Comparison of ENCODE assay signal across 13 mouse cellular contexts in the genomic region with DNA sequence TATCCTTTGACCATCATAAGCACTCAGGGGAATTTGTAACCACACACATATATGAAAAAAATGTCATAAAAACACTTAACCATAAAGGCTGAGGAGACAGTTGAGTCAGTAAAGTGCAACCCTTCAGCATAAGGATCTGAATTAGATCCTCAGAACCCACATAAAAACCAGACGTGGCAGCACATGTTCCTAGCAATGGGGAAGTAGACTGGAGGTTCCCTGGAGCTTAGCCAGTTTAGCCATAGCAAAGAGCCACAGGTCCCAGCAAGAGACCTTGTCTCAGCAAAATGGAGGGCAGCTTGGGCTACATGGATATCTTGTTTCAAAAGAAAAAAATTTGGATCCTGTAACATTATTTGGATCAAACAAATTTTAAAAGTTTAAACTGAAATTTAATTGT.
"Had no signal": no experiment of that assay in that cellular context is flagged by ENCODE, and none has a peak within 500 bp of the region (broad histone marks: within the 10 kb centered on the region; RNA-seq: fewer than 3 reads in every experiment).

No protein-coding gene starts in this region.

- H3K9ac ChIP-seq: limb, embryonic 15.5 days; liver, embryonic 12.5 days; lung, embryonic 14.5 days; neural tube, embryonic 12.5 days had no signal

- ATAC-seq: liver, embryonic 12.5 days had no signal

- H3K27me3 ChIP-seq: limb, embryonic 15.5 days; liver, embryonic 12.5 days; neural tube, embryonic 12.5 days had no signal

- H3K9me3 ChIP-seq: limb, embryonic 15.5 days had no signal

- H3K27ac ChIP-seq: limb, embryonic 15.5 days; liver, embryonic 12.5 days; midbrain, embryonic 10.5 days; neural tube, embryonic 12.5 days had no signal

- DNase-seq: kidney, postnatal 36 days; layer of hippocampus, adult 9-11 months; layer of hippocampus, postnatal 36 days; lung, embryonic 14.5 days; lung, postnatal 10 days; midbrain, embryonic 14.5 days; spleen, adult 18-20 months; thymus, adult 18-20 months; thymus, postnatal 14 days had no signal

- H3K4me1 ChIP-seq: limb, embryonic 15.5 days; liver, embryonic 12.5 days; midbrain, embryonic 10.5 days; neural tube, embryonic 12.5 days had no signal

- H3K4me3 ChIP-seq: limb, embryonic 15.5 days; liver, embryonic 12.5 days; midbrain, embryonic 10.5 days; neural tube, embryonic 12.5 days had no signal
